Mouse (Mus musculus) heart, postnatal 25 days (tissue): Measurements from ENCODE around the gene Gm4301. TPM values are rescaled to one million over a fixed set of nuclear protein-coding genes. Genes with fewer than 3 reads are reported as not detected.
"Not testable (repeated sequence)": the region's sequence is repeated elsewhere in the genome, so short reads cannot be mapped to it uniquely, and the experiment has no call there.

Experiments
- DNase-seq: peaks from one replicate; pipeline ENCODE4 v3.0.0; 2022; ENCODE audit warnings: low spot score
- intact Hi-C: fragments of 180-260 bp; cut with DNase I; formaldehyde crosslinking; loops from one replicate; pipeline ENCODE4 v1.15.1; 2025
- total RNA-seq, 2 experiments: library from RNA; stranded (reverse); gene quantifications; 2 replicates each; pipeline ENCODE4 v1.2.3; 2021

Gm4301 gene
- total RNA-seq: not detected

GRCm38 (mm10) chr10:100335376-100335775, at the start of gene Gm4301:
Gm4301 (plus strand) TSS chr10:100335676.
- intact Hi-C loops, DNase-seq: not testable (repeated sequence)

- intact Hi-C loops: no loop called here
- DNase-seq: no peak
Measured at GRCm38 (mm10) chr10:100296105-100296504, 39.4 kb upstream of the Gm4301 start.

GRCm38 (mm10) chr10:100300106-100300505, 35.4 kb upstream of the Gm4301 start:
- DNase-seq, intact Hi-C loops: not testable (repeated sequence)

GRCm38 (mm10) chr10:100340536-100340935, 5.1 kb downstream of the Gm4301 start, which contains the start of gene Gm4302:
Gm4302 (plus strand) TSS chr10:100340836.
- intact Hi-C loops, DNase-seq: not testable (repeated sequence)

GRCm38 (mm10) chr10:100345672-100346071, 10.2 kb downstream of the Gm4301 start, which contains the start of gene Gm4303:
Gm4303 (plus strand) TSS chr10:100345972.
- intact Hi-C loops, DNase-seq: not testable (repeated sequence)

GRCm38 (mm10) chr10:100350793-100351192, 15.3 kb downstream of the Gm4301 start, which contains the start of gene Gm4305:
Gm4305 (plus strand) TSS chr10:100351093.
- DNase-seq, intact Hi-C loops: not testable (repeated sequence)

GRCm38 (mm10) chr10:100356841-100357240, 21.4 kb downstream of the Gm4301 start:
- DNase-seq: peak; percentile 1
- intact Hi-C loops: not testable (repeated sequence)

GRCm38 (mm10) chr10:100361038-100361437, 25.6 kb downstream of the Gm4301 start, which contains the start of gene Gm4307:
Gm4307 (plus strand) TSS chr10:100361338.
- DNase-seq, intact Hi-C loops: not testable (repeated sequence)

GRCm38 (mm10) chr10:100382460-100382859, 47.0 kb downstream of the Gm4301 start, which contains the start of gene Gm4312:
Gm4312 (minus strand) TSS chr10:100382560.
- DNase-seq, intact Hi-C loops: not testable (repeated sequence)

Other genes starting within 250 kb of the Gm4301 start
- gene Gm4302, start 5.2 kb downstream of the Gm4301 start, total RNA-seq: not detected
- gene Gm4303, start 10.3 kb downstream of the Gm4301 start, total RNA-seq: not detected
- not detected for gene Gm4305, start 15.4 kb downstream of the Gm4301 start, total RNA-seq
- gene Gm4307, start 25.7 kb downstream of the Gm4301 start, total RNA-seq: not detected
- not detected for gene Gm4312, start 46.9 kb downstream of the Gm4301 start, total RNA-seq
- gene Tmtc3, start 151.7 kb downstream of the Gm4301 start, total RNA-seq: 10 to 100 TPM; 17.1 to 17.9 TPM
- 1 to 10 TPM; 3.0 to 4.0 TPM for gene Cep290, start 151.9 kb downstream of the Gm4301 start, total RNA-seq